Mouse (Mus musculus): ENCODE results near the gene Snx33.

DNA sequence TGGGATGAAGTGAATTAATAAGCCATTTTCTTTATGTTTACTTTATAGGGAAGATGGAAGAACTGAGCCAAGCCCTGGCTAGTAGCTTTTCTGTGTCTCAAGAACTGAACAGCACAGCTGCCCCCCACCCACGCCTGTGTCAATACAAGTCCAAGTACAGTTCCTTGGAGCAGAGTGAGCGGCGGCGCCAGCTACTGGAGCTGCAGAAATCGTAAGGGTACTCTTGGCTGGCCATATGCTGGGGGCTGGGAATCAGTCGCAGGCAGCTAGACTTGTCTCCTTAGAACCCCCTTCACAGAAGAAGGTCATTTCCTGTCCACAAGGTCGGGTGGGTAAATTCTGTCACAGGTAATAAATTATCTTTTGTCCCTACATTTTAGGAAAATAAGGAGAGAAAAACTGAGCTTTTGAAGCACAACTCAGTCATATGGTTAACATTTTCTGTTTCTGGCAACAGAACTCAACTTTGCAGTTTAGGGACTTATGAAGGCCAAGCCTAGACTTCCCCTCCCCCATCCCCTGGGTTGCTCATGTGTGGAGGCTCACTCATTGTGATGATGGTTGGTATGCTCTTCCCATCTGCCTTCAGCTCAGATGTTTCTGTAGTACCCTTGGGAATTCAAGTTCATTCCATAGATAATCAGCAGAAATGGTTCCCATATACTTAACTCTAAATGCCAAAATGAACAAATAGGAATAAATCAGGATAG is 28.9 kb upstream of the Snx33 start:
- TF ChIP-seq POLR2A (IDR thresholded peaks at IDR 0.05; ENCODE audit: extremely low read depth, insufficient read depth, low read length) = no peak
- TF ChIP-seq CTCF (IDR thresholded peaks at IDR 0.05; ENCODE audit: low read depth, low read length) = no peak

All from liver, adult 2 months (tissue).